Mouse (Mus musculus): ENCODE results near the gene Hmces.

Gene Hmces

DNA sequence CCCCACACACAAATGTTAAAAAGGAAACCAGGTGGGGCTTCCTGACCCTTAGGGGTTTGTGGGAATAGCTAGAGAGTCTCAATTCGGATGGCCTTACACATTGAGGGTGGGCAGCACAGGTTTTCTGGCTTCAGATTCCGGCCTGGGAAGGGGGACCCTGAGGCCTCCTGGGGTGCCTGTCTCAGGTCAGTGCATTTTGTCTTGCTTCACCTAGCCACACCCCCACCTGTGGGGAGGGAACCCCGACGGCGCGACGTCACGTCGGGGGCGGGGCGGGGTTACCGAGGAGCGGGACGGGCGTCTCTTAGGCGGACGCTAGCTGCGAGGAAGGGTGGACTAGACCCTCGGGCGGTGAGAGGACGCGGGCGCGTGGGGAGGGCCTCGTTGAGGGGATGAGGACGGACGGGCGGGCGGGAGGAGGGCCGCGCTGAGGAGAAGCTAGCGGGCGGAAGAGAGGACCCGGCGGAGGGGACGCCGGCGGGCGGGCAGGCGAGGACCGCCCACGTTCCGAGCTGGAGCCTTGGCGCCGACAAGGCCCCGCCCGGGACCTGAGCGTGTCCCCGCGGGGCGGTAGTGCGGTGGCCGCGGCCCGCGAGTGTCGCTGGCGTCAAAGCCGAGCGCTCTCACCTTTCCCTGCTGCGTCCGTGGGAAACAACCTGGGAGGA is at the start of gene Hmces:
TSS of gene Hmces (plus strand) at position 275 of the 665 bp plus-strand sequence.
- DNase-seq = peak; percentile 86

DNA sequence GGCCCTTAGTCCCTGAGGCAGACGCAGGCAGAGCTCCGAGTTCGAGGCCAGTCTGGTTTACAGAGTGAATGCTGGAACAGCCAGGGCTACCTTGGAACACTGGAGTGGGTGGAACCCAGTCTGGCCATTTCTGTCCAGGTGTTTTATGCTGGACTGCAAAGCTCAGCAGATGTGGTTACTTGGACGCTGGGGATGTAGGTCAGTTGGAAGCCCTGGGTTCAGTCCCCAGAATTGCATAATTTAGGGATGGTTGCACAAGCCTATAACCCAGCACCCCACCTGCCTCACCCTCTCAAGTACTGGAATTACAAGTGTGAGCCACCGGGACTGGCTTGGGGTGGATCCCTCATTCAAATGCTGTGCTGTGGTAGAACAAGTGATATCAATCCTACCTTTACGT is 47.5 kb upstream of the Hmces start:
- DNase-seq = no peak

DNA sequence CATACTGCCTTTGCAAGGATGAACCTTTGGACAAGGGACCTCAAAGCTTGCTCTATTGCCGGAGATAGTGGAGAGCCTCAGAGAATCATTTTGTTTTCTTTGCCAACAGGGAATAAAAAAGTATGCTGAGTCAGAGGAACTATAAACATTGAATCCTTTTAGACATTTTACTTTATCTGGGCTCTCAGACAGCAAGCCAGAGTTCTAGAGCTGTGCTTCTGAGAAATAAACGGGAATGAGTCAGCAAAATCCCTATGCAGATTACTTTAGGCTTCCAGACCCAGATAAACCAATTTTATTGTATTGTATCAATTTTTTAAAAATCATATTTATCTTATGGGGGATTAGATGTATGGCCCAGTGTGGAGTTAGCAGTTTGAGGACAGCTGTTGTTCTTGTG is 46.5 kb upstream of the Hmces start:
- no peak for DNase-seq

DNA sequence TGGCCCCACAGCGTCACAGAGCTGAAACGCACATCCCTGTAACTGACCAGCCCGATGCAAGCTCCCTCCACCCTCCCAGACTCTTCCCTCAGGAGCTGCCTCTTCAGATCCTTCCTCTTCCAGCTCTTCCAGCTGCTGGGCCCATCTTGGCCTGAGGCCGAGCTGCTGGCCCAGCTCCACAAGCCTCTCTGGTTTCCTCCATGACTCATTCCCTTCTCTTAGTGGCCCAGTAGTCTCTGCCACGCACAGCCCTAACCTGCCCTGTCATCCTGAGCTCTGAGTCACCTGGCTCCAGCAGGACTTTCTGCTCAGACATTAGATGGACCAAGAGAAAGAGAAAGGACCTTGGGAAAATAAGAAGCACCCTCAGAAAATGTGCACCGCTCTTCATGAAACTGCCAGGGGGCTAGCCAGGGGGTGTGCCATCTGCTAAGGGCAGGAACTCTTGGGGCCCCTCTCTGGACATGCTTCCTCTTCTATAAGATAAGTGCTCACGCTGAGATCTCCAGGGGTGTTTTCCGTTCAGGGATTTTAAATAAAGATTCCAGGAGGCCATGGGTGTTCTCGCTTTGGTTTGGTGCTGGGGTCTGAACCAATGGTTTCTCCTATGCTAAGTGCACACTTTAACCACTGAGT is 44.7 kb upstream of the Hmces start:
- peak; percentile 86 for DNase-seq

DNA sequence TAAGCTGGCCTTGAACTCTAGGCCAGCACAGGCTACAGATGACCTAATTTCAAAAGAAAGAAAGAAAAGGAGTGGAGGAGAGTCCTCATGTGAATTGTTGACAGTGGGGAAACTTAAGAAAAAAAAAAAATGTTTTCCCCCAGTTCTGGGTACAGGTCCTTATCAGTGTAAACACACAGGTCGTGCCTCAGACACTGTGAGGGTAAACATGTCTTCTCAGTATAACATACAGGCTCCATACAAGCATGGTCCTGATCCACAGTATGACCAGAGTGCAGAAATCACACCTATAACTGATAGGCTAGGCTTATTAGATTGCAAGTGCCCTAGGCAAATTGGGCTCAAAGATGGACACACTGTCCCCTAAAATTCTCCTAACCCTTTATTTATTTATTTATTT is 43.3 kb upstream of the Hmces start:
- DNase-seq = no peak

DNA sequence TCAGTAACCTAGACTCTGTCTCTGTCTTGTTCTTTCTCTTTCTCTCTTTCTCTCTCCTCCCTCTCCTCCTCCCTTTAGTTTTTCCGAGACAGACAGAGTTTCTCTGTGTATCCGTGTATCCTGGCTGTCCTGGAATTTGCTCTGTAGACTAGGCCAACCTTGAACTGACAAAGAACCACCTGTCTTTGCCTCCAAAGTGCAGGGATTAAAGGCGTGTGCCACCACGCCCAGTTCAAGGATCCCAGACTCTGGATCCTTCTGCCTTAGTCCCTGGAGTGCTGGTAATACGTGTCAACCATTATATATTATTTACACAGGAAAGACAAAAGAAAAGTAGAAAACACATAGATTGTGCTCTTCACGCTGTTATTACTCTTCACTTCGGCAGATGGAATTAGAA is 42.5 kb upstream of the Hmces start:
- DNase-seq = no peak

DNA sequence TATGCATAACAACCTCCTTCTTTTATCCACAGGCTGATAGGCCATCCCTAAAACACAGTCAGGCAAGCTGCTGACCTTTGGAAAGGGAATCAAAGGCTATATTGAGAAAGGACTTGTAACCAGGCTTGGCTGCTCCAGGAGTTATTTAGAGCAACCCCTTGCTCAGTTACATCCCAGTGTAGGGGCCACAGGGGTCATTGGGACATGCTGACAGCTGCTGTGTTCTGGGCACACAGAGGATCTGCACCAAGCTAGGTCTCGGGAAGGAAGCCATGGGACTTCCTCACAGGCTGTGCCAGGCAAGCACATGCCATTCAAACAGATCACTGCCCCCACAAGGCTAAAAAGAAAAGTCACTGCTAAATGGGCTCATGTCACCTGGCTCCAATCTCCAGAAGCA is 40.6 kb upstream of the Hmces start:
- DNase-seq = no peak

DNA sequence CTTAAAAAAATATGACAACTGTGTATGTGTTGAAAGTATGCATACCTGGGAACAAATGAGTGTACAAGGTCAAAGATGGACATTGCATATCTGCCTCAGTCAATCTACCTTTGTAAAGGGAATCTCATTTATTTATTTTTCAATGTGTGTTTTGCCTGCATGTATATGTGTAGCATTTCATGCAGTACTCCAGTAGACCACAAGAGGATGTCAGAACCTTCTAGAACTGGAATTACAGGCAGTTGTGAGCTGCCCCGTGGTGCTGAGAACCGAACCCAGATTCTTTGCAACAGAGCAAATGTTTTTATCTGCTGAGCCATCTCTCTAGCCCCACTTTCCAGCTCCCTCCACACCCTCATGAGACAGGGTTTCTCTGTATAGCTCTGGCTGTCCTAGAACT is 39.8 kb upstream of the Hmces start:
- DNase-seq = no peak

DNA sequence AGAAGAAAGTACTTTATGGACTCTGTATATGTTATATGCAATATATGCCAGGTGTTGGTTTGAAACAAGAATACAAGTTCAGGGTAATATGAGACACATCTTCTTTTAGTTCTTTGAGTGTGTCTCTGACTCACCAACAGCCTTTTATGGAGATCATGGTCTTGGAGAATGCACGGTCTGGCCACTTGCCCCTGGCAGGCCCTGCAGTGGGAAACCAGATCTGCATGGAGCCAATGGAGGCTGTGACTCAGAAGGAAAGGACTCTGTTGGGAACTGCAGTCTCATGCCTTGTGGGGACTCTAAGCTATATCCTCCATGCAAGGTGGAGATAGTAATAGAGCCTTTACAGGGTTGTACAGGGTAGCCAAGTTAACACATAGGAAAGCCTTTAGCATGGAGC is 38.7 kb upstream of the Hmces start:
- DNase-seq = no peak

DNA sequence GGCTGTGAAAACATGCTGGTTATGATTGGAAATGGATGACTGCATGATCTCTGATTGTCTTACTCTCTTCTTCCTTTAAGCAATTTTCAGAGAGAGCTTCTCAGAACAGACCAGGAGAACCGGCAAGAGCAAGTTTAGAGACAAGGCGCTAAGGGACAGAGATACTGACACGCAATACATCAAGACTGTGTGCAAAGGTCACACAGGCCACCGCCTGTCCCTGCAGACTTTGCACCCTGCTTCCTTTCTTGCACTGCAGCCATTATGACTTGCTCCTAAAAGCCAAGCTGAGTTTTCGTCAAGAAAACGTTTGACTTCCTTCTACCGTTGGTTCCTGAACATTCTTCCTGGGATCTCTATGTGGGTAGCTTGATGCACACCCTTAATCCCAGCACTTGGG is 38.2 kb upstream of the Hmces start:
- DNase-seq = no peak

DNA sequence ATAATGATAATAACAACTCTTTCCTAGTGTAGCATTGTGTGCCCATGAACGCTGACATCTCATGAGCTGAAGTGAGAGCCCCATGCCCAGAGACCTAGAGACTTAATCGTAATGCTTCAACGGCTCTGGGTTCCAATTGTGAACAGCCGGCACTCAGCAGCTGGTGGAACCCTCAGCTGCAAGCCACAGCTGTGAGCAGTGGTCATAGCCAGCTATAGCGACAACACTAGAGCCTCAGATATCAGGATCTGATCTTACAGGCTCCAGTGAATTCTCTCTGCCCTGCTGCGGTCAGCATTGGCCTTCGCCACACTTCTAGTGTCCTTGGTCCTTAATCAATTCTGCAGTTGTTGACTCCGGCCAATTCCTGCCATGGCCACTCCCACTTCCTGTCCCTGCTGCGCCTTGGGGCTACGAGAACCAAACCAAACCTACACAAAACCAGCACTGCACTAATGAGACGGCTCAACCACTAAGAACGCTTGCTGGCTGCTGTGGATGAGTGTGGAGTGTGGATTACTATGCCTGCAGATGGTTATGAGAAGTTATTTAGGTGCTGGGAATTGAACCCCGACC is 37.6 kb upstream of the Hmces start:
- DNase-seq = peak; percentile 75

DNA sequence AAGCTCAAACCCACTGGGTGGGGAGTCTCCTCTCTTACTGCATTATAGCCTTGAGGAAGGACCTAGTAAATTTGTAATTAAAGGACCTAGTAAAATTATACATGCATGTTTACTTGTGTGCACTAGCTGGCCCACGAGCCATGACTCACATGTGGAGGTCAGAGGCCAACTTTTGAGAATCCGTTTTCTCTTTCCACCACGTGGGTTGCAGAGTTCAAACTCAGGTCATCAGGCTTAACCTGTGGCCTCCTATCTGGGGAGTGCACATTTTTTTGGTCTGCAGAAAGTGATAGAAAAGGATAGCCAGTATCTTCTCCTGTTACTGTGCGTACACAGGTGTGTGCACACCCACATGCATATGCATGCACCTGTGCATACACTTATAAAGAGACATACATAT is 34.7 kb upstream of the Hmces start:
- DNase-seq = no peak

DNA sequence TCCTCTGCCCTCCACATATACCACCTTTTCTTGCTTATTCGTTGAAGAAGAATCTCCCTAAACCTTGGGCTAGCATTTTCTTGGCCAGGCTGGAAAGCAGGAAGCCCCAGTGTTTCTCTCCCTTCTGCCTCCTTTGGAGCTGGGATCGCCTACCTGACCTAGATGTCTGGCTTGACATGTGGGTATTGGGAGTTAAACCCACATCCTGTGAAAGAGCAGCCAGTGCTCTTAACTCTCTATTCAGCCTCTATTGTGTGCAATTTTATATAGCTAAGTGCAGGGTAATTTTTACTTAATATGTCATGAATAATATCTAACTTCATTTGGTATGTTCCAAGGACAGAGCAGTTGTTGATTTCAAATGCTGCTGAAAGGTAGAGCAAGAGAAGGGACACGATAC is 34.1 kb upstream of the Hmces start:
- DNase-seq = no peak

DNA sequence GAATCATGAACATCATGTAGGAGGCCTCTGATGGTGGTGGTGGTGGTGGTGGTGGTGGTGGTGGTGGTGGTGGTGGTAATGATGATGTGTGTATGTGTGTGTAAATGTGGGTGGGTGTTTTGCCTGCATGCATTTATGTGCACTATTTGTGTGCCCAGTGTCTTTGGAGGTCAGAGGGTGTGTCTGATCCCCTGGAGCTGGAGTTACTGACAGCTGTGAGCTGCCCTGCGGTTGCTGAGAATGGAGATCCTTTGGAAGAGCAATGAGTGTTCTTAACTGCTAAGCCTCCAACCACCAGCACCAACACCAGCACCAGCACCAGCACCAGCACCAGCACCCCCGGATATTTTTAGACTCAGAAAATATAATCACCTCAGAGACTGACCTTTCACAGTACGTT is 31.5 kb upstream of the Hmces start:
- no peak for DNase-seq

DNA sequence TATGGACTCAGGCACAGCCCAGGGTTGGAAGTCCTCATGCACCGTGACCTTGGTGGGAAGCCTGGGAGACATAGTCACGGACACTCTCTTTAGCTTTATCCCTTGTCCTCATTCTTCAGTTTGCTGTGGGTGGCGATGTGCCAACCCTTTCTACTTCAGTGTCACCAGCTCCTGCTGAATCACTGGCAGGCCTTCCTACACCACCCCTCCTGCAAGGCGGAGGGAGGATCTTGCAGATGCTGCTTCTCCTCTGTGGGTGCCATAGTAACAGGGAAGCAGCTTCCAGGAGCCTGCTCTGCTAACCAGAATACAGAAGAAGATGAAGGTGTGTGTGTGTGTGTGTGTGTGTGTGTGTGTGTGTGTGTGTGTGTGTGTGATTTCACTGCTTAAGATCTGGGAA is 30.9 kb upstream of the Hmces start:
- no peak for DNase-seq

DNA sequence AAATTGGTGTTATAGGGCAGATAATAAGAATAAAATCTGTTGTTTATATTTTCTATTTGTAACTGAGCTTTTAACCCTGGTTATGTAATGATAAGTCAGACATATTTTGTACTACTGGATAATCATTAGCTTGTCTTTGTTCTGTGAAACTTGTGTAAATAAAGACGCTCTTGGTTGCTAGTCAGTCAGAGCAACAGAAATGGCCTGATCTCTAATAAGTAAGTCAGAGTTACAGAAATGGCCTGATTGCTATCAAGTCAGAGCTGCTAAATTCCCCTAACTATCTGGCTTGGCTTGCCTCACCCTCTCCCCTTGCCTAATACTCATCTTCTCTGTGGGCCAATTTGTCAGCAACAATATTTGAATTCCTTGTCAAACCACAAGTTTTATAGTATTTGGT is 27.0 kb upstream of the Hmces start:
- DNase-seq = no peak

DNA sequence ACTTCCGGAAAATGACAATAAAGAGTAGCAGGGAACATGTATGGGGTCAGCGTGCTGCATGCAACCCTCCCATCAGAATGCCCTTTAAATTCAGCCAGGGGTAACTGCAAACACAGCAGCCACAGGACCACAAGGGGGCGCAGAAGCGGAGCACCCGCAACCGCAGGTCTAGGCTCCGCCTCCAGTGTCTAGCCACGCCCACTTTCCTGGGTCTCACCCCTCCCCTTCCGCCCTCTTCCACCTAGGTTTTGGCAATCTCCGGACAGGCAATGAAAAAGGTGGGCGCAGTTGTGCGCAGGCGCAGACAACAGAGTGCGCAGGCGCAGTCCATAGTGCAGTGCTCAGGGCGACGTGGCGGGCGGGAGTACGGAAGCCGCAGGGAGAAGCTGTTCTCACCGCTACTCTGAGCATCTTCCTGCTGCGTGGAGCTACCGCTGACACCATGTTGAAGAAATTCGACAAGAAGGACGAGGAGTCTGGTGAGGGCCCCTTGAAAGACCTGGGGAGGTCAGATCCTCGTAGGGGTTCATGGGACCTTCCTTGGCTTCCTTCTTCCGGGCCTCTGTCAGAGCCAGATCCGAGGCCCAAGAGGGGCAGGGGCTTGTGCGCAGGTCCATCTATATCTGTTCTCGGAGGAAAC is 26.0 kb upstream of the Hmces start, which contains the start of gene Copg1:
TSS of gene Copg1 (plus strand) at position 221 of the 640 bp plus-strand sequence.
- DNase-seq = peak; percentile 100

DNA sequence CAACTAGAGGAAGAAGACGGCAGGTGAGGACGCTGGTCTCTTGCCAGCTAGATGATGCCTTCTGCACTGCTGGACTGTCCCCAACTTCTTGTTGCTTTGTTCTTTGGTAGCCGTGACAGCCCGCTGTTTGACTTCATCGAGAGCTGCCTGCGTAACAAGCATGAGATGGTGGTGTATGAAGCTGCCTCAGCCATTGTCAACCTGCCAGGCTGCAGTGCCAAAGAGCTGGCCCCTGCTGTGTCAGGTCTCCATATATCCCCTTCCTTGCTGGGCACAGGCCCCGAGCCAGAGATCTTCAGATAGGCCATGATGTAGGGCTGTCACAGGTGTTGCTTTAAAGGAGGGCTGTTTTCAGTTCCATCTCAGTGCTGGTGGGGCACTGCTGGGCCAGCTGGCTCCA is 19.8 kb upstream of the Hmces start:
- no peak for DNase-seq

DNA sequence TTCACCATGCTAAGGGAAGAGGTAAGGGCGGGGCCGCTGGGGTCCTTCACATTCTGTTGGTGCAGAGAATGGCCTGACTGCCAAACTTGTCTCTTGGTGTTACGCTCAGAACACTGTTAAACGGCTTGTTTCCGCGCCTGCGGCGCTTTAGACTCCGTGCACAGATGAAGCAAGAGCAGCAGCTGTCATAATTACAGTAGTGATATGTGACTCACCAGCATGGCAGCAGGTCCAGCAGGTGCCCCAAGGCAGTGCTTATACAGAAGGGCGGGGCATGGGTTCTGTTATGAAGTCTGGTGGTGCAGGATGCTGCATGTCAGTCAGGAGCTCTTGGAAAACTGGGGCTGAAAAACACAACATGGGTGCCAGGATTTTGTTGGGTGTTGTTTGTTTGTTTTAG is 15.7 kb upstream of the Hmces start:
- no peak for DNase-seq

DNA sequence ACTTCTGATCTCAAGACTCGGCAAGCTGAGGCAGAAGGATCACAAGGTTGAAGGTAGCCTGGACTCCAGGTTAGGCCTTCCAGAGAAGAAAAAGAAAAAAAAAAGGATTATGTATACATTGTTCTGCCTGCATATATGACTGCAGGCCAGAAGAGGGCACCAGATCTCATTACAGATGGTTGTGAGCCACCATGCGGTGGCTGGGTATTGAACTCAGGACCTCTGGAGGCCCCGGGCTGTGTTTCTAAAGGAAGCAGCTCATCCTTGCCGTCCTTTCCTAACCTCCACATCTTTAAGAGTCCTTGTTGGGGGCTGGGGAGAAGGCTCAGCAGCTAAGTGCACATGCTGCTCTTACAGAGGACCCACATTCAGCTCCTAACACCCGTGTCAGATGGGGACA is 7.1 kb upstream of the Hmces start:
- DNase-seq = no peak

DNA sequence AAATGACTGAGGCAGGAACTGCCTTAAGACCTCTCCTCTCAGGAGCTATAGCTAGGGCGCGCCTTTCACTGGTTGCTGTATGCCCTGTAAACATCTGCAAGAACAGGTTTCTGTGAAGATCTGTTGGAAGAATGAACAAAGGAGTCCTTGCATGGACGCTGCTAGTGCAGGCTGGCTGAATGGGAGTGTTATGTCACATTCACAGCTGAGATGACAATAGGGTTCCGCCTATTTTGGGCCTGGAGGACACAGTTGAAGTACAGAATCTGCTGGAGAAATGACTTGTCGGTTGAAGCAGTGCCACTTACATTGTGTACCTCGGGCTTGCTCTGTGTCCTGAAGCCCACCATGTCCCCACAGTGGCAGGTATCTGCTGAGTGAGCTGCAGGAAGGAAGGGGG is 4.6 kb upstream of the Hmces start:
- no peak for DNase-seq

DNA sequence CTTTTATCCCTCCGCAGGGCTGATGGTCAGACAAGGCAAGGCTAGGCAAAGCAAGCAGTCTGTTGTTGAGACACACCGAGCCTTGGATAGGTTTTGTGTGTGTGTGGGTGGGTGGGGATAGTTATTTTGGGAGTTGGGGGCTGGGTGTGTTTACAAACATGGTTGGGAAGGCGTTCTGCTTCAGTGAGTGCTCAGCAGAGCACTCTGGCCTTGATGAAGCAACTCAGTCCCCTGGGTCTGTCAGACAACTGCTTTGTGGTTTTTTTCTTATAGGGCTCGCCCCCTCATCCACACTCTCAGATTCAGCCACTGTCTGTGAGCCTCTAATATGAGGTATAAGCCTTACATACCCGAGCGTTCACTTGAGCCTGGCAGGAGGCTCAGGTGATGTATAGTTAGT is 2.2 kb upstream of the Hmces start:
- DNase-seq = no peak

DNA sequence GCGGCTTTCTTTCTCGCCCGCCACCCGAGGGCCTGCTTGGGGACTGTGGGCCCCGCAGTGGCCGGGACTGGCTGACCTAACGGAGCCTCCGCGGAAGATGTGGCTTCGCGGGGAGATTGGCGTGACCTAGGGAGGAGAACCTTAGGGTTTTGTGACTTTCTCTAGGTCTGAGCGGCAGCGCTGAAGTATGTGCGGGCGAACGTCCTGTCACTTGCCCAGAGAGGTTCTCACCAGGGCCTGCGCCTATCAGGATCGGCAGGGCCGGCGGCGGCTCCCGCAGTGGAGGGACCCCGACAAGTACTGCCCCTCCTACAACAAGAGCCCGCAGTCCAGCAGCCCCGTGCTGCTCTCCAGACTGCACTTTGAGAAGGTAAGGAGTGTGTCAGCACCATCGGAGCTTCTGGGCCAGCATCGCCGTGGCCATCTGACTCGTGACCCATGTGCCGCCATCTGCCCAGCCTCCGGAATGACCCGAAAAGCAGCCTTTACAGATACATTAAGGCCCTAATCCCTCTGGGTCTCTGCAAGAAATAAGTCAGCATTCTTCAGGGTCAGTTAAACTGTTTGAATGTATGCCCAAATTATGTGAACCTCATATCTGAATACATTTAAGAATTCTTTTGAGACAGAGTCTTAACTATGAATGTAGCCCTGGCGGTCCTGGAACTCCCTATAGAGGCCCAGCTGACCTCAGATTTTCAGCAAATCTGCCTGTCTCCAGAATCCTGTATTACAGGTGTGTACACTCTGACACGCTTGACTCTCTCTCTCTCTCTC is 779 bp downstream of the Hmces start:
- DNase-seq = peak; percentile 70
